Mouse (Mus musculus) liver, embryonic 14 days (tissue): ENCODE results near the gene Zfp689. TPM values are rescaled to one million over a fixed set of nuclear protein-coding genes. Genes with fewer than 3 reads are reported as not detected.

Experiments
- polyA plus RNA-seq: library from polyadenylated mRNA; depleted of rRNA; stranded (reverse); fragments of >200 nt; gene quantifications from 2 replicates; pipeline ENCODE4 v1.2.3, GENCODE M21; 2012; rRNA removed

The Zfp689 gene
- polyA plus RNA-seq, result 1.4 and 1.7 TPM in 2 replicates

GRCm38 (mm10) chr7:127448521-127449300 is at the start of gene Zfp689:
Gene Zfp689, minus strand, starts transcription at chr7:127449158.

GRCm38 (mm10) chr7:127478635-127479317 is 29.8 kb upstream of the Zfp689 start, which contains the start of gene Fbrs:
Gene Fbrs, plus strand, starts transcription at chr7:127479199.

GRCm38 (mm10) chr7:127459311-127459710 is 10.4 kb upstream of the Zfp689 start, which contains the start of gene Prr14:
Gene Prr14, plus strand, starts transcription at chr7:127459611.

GRCm38 (mm10) chr7:127421388-127422191 is 27.4 kb downstream of the Zfp689 start, which contains the start of gene Zfp688:
Gene Zfp688, minus strand, starts transcription at chr7:127422068.

GRCm38 (mm10) chr7:127406002-127406987 is 42.7 kb downstream of the Zfp689 start, which contains the start of gene Zfp764:
Gene Zfp764, minus strand, starts transcription at chr7:127406822.

GRCm38 (mm10) chr7:127393157-127393943 is 55.6 kb downstream of the Zfp689 start, which contains the start of gene E430018J23Rik:
Gene E430018J23Rik, minus strand, starts transcription at chr7:127393629.

Other genes with a start within 250 kb of the Zfp689 start
- gene Tbc1d10b, start 240.7 kb downstream of the Zfp689 start, polyA plus RNA-seq, result 13.4 and 15.2 TPM in 2 replicates
- 16.2 and 46.6 TPM in 2 replicates for gene Mylpf, start 240.3 kb downstream of the Zfp689 start, polyA plus RNA-seq
- 3.4 and 3.5 TPM in 2 replicates for gene Zfp553, start 216.1 kb downstream of the Zfp689 start, polyA plus RNA-seq
- 15.1 and 15.2 TPM in 2 replicates for gene Sept1, start 216.0 kb downstream of the Zfp689 start, polyA plus RNA-seq
- gene Zfp771, start 204.9 kb downstream of the Zfp689 start, polyA plus RNA-seq, result 19.1 and 19.2 TPM in 2 replicates
- 56.0 and 63.0 TPM in 2 replicates for gene Dctpp1, start 188.4 kb downstream of the Zfp689 start, polyA plus RNA-seq
- gene Sephs2, start 175.1 kb downstream of the Zfp689 start, polyA plus RNA-seq, result 42.7 and 50.6 TPM in 2 replicates
- gene Itgal, start 152.9 kb downstream of the Zfp689 start, polyA plus RNA-seq, result 5.5 and 7.7 TPM in 2 replicates
- gene Zfp768, start 103.6 kb downstream of the Zfp689 start, polyA plus RNA-seq, result 3.8 and 4.1 TPM in 2 replicates
- 1.4 and 1.5 TPM in 2 replicates for gene Zfp747, start 73.1 kb downstream of the Zfp689 start, polyA plus RNA-seq
- gene 9130019O22Rik, start 62.0 kb downstream of the Zfp689 start, polyA plus RNA-seq, result 0.59 and 0.69 TPM in 2 replicates
- 1.1 and 1.3 TPM in 2 replicates for gene E430018J23Rik, start 55.5 kb downstream of the Zfp689 start, polyA plus RNA-seq
- gene Zfp764, start 42.3 kb downstream of the Zfp689 start, polyA plus RNA-seq, result 1.1 and 1.2 TPM in 2 replicates
- 5.8 and 6.8 TPM in 2 replicates for gene Zfp688, start 27.1 kb downstream of the Zfp689 start, polyA plus RNA-seq
- 20.4 and 21.6 TPM in 2 replicates for gene Prr14, start 10.5 kb upstream of the Zfp689 start, polyA plus RNA-seq
- gene Fbrs, start 30.0 kb upstream of the Zfp689 start, polyA plus RNA-seq, result 4.4 and 9.0 TPM in 2 replicates
- gene Srcap, start 62.8 kb upstream of the Zfp689 start, polyA plus RNA-seq, result 2.9 and 3.8 TPM in 2 replicates
- gene Gm42715, start 70.4 kb upstream of the Zfp689 start, polyA plus RNA-seq, result 5.3 and 6.2 TPM in 2 replicates
- gene Tmem265, start 112.2 kb upstream of the Zfp689 start, polyA plus RNA-seq, result 1.3 TPM in 2 replicates
- 24.1 and 27.6 TPM in 2 replicates for gene Phkg2, start 124.2 kb upstream of the Zfp689 start, polyA plus RNA-seq
- 4.3 and 5.0 TPM in 2 replicates for gene Ccdc189, start 139.4 kb upstream of the Zfp689 start, polyA plus RNA-seq
- 14.6 and 16.3 TPM in 2 replicates for gene Rnf40, start 139.6 kb upstream of the Zfp689 start, polyA plus RNA-seq
- gene Zfp629, start 166.6 kb upstream of the Zfp689 start, polyA plus RNA-seq, result 1.7 and 1.9 TPM in 2 replicates